ENCODE assay signal across 21 mouse cellular contexts in genomic region chr4:89644235-89645115, GRCm38 (mm10). TPM values are rescaled to one million over a fixed set of nuclear protein-coding genes. Genes with fewer than 3 reads are reported as not detected.
DNase-seq lines count a peak whose midpoint lies in the region; ATAC-seq and TF ChIP-seq lines count a peak whose summit lies in the region.
"Had no signal": no experiment of that assay in that cellular context is flagged by ENCODE, and none has a peak within 500 bp of the region (broad histone marks: within the 10 kb centered on the region; RNA-seq: fewer than 3 reads in every experiment).

No protein-coding gene starts in this region.

- no peaks in the 10 kb centered on the region for H3K36me3 ChIP-seq in kidney, embryonic 15.5 days
- no peaks in the 10 kb centered on the region for H3K36me3 ChIP-seq in stomach, embryonic 15.5 days
- no peaks in the 10 kb centered on the region for H3K36me3 ChIP-seq in stomach, postnatal 0 days (ENCODE audit: control insufficient read depth, insufficient read depth, low read length)
- no peaks in the 10 kb centered on the region for H3K36me3 ChIP-seq in embryonic facial prominence, embryonic 13.5 days
- H3K36me3 ChIP-seq in thymus, adult 2 months (ENCODE audit: control insufficient read depth, insufficient read depth, low read length) = no peaks in the 10 kb centered on the region
- H3K36me3 ChIP-seq: hindbrain, embryonic 10.5 days; liver, embryonic 15.5 days; neural tube, embryonic 15.5 days had no signal

- H3K4me3 ChIP-seq in kidney, embryonic 15.5 days (replicated peaks) = no peak overlapping the region
- H3K4me3 ChIP-seq in stomach, embryonic 15.5 days (replicated peaks) = no peak overlapping the region
- H3K4me3 ChIP-seq in stomach, postnatal 0 days (ENCODE audit: low read depth, low read length) = no peak overlapping the region
- no peak overlapping the region for H3K4me3 ChIP-seq in embryonic facial prominence, embryonic 13.5 days
- no peak overlapping the region for H3K4me3 ChIP-seq in thymus, adult 2 months (ENCODE audit: control insufficient read depth, insufficient read depth, low read length)
- H3K4me3 ChIP-seq: hindbrain, embryonic 10.5 days; liver, embryonic 15.5 days; megakaryocyte, embryonic 14.5 days; neural tube, embryonic 15.5 days had no signal

- peak; percentile 95 for ATAC-seq in kidney, embryonic 15.5 days (replicated peaks; ENCODE audit: low FRiP score)
- ATAC-seq in stomach, embryonic 15.5 days (ENCODE audit: insufficient read depth, low FRiP score, low read depth) = no peak
- no peak for ATAC-seq in stomach, postnatal 0 days (ENCODE audit: low FRiP score, low TSS enrichment)
- ATAC-seq in embryonic facial prominence, embryonic 13.5 days (ENCODE audit: insufficient number of reproducible peaks, insufficient read depth, low FRiP score, low TSS enrichment, low read depth) = peak; percentile 43; the same call in 1 of the 2 replicates
- ATAC-seq: activated CD4-positive, CD25-positive, alpha-beta regulatory T cell, adult 4 months; CD4-positive, CD25-positive, alpha-beta regulatory T cell, adult 4 months; intestine, embryonic 16.5 days had no signal

- DNase-seq in kidney, postnatal 25 days = no peak
- DNase-seq in stomach, postnatal 0 days (ENCODE audit: low spot score) = no peak
- no peak for DNase-seq in thymus, adult 2 months
- no peak for DNase-seq in urinary bladder, postnatal 10 days (ENCODE audit: low spot score)
- DNase-seq: adrenal gland, postnatal 36 days; cerebellum, adult 11 months; cerebellum, postnatal 36 days; layer of hippocampus, adult 9-11 months; left cerebral cortex, postnatal 4 days; spleen, adult 18-20 months had no signal

- no peak for TF ChIP-seq POLR2A in thymus, adult 2 months (IDR thresholded peaks at IDR 0.05; ENCODE audit: control insufficient read depth, extremely low read depth, insufficient read depth, low read length, poor library complexity)

- H3K27me3 ChIP-seq in kidney, embryonic 15.5 days = no peaks in the 10 kb centered on the region
- H3K27me3 ChIP-seq in stomach, embryonic 15.5 days (replicated peaks) = no peaks in the 10 kb centered on the region
- H3K27me3 ChIP-seq in stomach, postnatal 0 days (ENCODE audit: control insufficient read depth, insufficient read depth, low read length) = no peaks in the 10 kb centered on the region
- H3K27me3 ChIP-seq in embryonic facial prominence, embryonic 13.5 days = no peaks in the 10 kb centered on the region
- H3K27me3 ChIP-seq in thymus, adult 2 months (ENCODE audit: control insufficient read depth, insufficient read depth, low read length) = no peaks in the 10 kb centered on the region
- H3K27me3 ChIP-seq: liver, embryonic 15.5 days; megakaryocyte, embryonic 14.5 days; neural tube, embryonic 15.5 days had no signal

- 0 out of 2 replicates have a peak overlapping the region, but pooled peaks have one; percentile 22 for H3K27ac ChIP-seq in kidney, embryonic 15.5 days
- peak overlapping the region; percentile 11; the same call in 1 of the 2 replicates for H3K27ac ChIP-seq in stomach, embryonic 15.5 days
- H3K27ac ChIP-seq in stomach, postnatal 0 days (replicated peaks) = no peak overlapping the region
- H3K27ac ChIP-seq in embryonic facial prominence, embryonic 13.5 days = no peak overlapping the region
- no peak overlapping the region for H3K27ac ChIP-seq in thymus, adult 2 months (ENCODE audit: control insufficient read depth, insufficient read depth, low read length)
- H3K27ac ChIP-seq: hindbrain, embryonic 10.5 days; liver, embryonic 15.5 days; neural tube, embryonic 15.5 days had no signal

- WGBS in kidney, embryonic 15.5 days = 26% methylated on average over 9 of the region's 9 CpGs
- WGBS in stomach, embryonic 15.5 days = 53% methylated on average over 9 of the region's 9 CpGs
- WGBS in stomach, postnatal 0 days = 50% methylated on average over 9 of the region's 9 CpGs
- WGBS in embryonic facial prominence, embryonic 13.5 days = 54% methylated on average over 9 of the region's 9 CpGs
- WGBS in thymus, adult 2 months = 82% methylated on average over 9 of the region's 9 CpGs

- H3K4me1 ChIP-seq in kidney, embryonic 15.5 days = 0 out of 2 replicates have a peak, but pooled peaks cover 4% of the 10 kb centered on the region
- no peaks in the 10 kb centered on the region for H3K4me1 ChIP-seq in stomach, embryonic 15.5 days
- H3K4me1 ChIP-seq in stomach, postnatal 0 days (replicated peaks; ENCODE audit: control insufficient read depth, insufficient read depth) = no peaks in the 10 kb centered on the region
- H3K4me1 ChIP-seq in embryonic facial prominence, embryonic 13.5 days = no peaks in the 10 kb centered on the region
- no peaks in the 10 kb centered on the region for H3K4me1 ChIP-seq in thymus, adult 2 months (replicated peaks; ENCODE audit: control insufficient read depth, insufficient read depth, low read length)
- H3K4me1 ChIP-seq: liver, embryonic 15.5 days; megakaryocyte, embryonic 14.5 days had no signal

- TF ChIP-seq CTCF in stomach, postnatal 0 days (IDR thresholded peaks at IDR 0.05; ENCODE audit: low read depth) = no peak
- no peak for TF ChIP-seq CTCF in thymus, adult 2 months (IDR thresholded peaks at IDR 0.05; ENCODE audit: borderline replicate concordance, control insufficient read depth, extremely low read depth, insufficient read depth, low read length, poor library complexity)

- no peak for TF ChIP-seq EP300 in stomach, postnatal 0 days (optimal IDR thresholded peaks at IDR 0.05)

- H3K9ac ChIP-seq in kidney, embryonic 15.5 days = no peak overlapping the region
- no peak overlapping the region for H3K9ac ChIP-seq in stomach, embryonic 15.5 days
- no peak overlapping the region for H3K9ac ChIP-seq in stomach, postnatal 0 days (ENCODE audit: low read length)
- no peak overlapping the region for H3K9ac ChIP-seq in embryonic facial prominence, embryonic 13.5 days
- H3K9ac ChIP-seq: liver, embryonic 15.5 days; neural tube, embryonic 15.5 days had no signal

- H3K9me3 ChIP-seq in kidney, embryonic 15.5 days (replicated peaks) = no peaks in the 10 kb centered on the region
- no peaks in the 10 kb centered on the region for H3K9me3 ChIP-seq in stomach, embryonic 15.5 days
- H3K9me3 ChIP-seq in stomach, postnatal 0 days (ENCODE audit: control insufficient read depth, low read length) = no peaks in the 10 kb centered on the region
- H3K9me3 ChIP-seq in embryonic facial prominence, embryonic 13.5 days = no peaks in the 10 kb centered on the region
- H3K9me3 ChIP-seq: hindbrain, embryonic 10.5 days; liver, embryonic 15.5 days; megakaryocyte, embryonic 14.5 days; neural tube, embryonic 15.5 days had no signal

- H3K4me2 ChIP-seq in kidney, embryonic 15.5 days = no peak overlapping the region
- H3K4me2 ChIP-seq in stomach, embryonic 15.5 days = no peak overlapping the region
- H3K4me2 ChIP-seq in stomach, postnatal 0 days (replicated peaks; ENCODE audit: low read depth) = no peak overlapping the region
- H3K4me2 ChIP-seq in embryonic facial prominence, embryonic 13.5 days = no peak overlapping the region
- H3K4me2 ChIP-seq: heart, embryonic 11.5 days; liver, embryonic 15.5 days; neural tube, embryonic 15.5 days had no signal

RNA-seq across cellular contexts. Expression of gene Dmrta1, which starts 34.8 kb away (rescaled TPM):
- polyA plus RNA-seq in kidney, embryonic 15.5 days (2015; fragmentation: Nextera tagmentation; extraction: Ambion mirVana) = 0.12 and 0.19 TPM in 2 replicates
- polyA plus RNA-seq in stomach, embryonic 15.5 days (2015; fragmentation: Nextera tagmentation; extraction: Ambion mirVana) = 0.26 and 0.28 TPM in 2 replicates
- 0.08 and 0.17 TPM in 2 replicates for polyA plus RNA-seq in stomach, postnatal 0 days (2015; fragmentation: Nextera tagmentation; extraction: Ambion mirVana)
- 0.53 and 0.98 TPM in 2 replicates for polyA plus RNA-seq in embryonic facial prominence, embryonic 13.5 days (2015; fragmentation: Nextera tagmentation; extraction: Ambion mirVana)
- 0.24 TPM in 2 replicates for polyA plus RNA-seq in thymus, adult 2 months (2012; rRNA removed)
- polyA plus RNA-seq: CD4-positive, CD25-positive, alpha-beta regulatory T cell, adult 4 months; liver, embryonic 15.5 days had no signal

Comparison
In these comparisons a context has a peak if more than half of its experiments do, and no peak if none do; other contexts are left out.
1. H3K27ac ChIP-seq: peak in kidney, embryonic 15.5 days (single experiment) and stomach, embryonic 15.5 days (single experiment); none in stomach, postnatal 0 days (single experiment), embryonic facial prominence, embryonic 13.5 days (single experiment) and thymus, adult 2 months (single experiment).
2. ATAC-seq: peak in kidney, embryonic 15.5 days (single experiment) and embryonic facial prominence, embryonic 13.5 days (single experiment); none in stomach, embryonic 15.5 days (single experiment) and stomach, postnatal 0 days (single experiment).